ENCODE assay signal across 8 mouse cellular contexts in the genomic region with DNA sequence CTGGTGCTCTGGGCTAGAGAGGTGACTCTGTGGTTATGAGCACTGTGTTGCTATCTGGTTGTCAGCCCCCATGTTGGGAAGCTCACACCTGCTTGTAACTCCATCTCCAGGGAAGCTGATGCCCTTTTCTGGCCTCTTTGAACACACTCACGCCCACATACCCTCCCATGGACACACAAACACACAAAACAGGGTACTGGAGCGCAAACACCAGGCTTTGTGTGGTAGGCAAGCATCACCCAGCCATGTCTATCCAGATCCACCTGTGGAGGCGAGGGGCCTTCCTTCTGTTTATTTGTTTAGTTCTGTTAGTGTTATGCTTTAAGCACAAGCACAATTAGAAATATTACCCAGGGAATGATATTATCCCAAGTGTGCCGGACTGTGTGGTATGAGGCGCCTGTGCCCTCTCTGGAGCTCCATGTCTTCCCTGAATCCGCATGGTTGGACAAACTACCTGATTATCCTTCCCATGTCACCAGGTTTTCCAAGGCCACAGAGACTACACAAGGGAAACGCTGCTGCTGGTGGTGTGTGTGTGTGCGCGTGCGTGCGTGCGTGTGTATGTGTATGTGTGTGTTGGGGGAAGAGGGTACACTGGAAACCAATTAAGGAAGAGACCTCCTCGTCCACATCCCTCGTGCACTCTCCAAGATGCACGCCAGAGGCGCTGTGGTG. TPM values are rescaled to one million over a fixed set of nuclear protein-coding genes. Genes with fewer than 3 reads are reported as not detected.
DNase-seq lines count a peak whose midpoint lies in the region; ATAC-seq and TF ChIP-seq lines count a peak whose summit lies in the region.

No protein-coding gene starts in this region.

- H3K4me1 ChIP-seq in testis, adult 2 months (ENCODE audit: control insufficient read depth, insufficient read depth, low read length) = peaks cover 5% of the 10 kb centered on the region
- peaks cover 16% of the 10 kb centered on the region for H3K4me1 ChIP-seq in hindbrain, embryonic 12.5 days

- no peak for DNase-seq in gastrocnemius, adult 2 months
- DNase-seq in gastrocnemius, adult 18-20 months (ENCODE audit: low spot score) = no peak
- DNase-seq in testis, postnatal 10 days (ENCODE audit: low spot score) = no peak
- peak; percentile 89 for DNase-seq in lung, postnatal 10 days
- DNase-seq in splenic B cell, adult 2 months (ENCODE audit: low read depth, low spot score) = peak; percentile 75
- no peak for DNase-seq in adrenal gland, postnatal 10 days

- peak; percentile 15; the same call in 1 of the 2 replicates for ATAC-seq in hindbrain, embryonic 12.5 days (ENCODE audit: low FRiP score)

- H3K27me3 ChIP-seq in testis, adult 2 months (ENCODE audit: control insufficient read depth, insufficient read depth, low read length) = no peaks in the 10 kb centered on the region
- H3K27me3 ChIP-seq in hindbrain, embryonic 12.5 days = no peaks in the 10 kb centered on the region
- H3K27me3 ChIP-seq in splenic B cell, adult 2 months (ENCODE audit: control insufficient read depth, insufficient read depth, low read length, poor library complexity, severe bottlenecking) = no peaks in the 10 kb centered on the region

- peak overlapping the region; percentile 62 for H3K9ac ChIP-seq in hindbrain, embryonic 12.5 days

- no peaks in the 10 kb centered on the region for H3K36me3 ChIP-seq in testis, adult 2 months (ENCODE audit: control insufficient read depth, insufficient read depth, low read length)
- H3K36me3 ChIP-seq in hindbrain, embryonic 12.5 days = no peaks in the 10 kb centered on the region
- no peaks in the 10 kb centered on the region for H3K36me3 ChIP-seq in splenic B cell, adult 2 months (ENCODE audit: control insufficient read depth, insufficient read depth, low read length, poor library complexity, severe bottlenecking)

- no peak for TF ChIP-seq POLR2A in testis, adult 2 months (IDR thresholded peaks at IDR 0.05; ENCODE audit: control insufficient read depth, low read depth, low read length)

- peak overlapping the region; percentile 89 for H3K27ac ChIP-seq in gastrocnemius, adult 2 months
- no peak overlapping the region for H3K27ac ChIP-seq in testis, adult 2 months (ENCODE audit: control insufficient read depth, insufficient read depth, low read depth, low read length)
- no peak overlapping the region; the same call in 1 of the 2 replicates for H3K27ac ChIP-seq in hindbrain, embryonic 12.5 days

- peak; percentile 75 for TF ChIP-seq CTCF in gastrocnemius, adult 2 months (IDR thresholded peaks at IDR 0.05)
- TF ChIP-seq CTCF in testis, adult 2 months (IDR thresholded peaks at IDR 0.05; ENCODE audit: control insufficient read depth, insufficient read depth, insufficient replicate concordance, low read depth, low read length) = peak; percentile 82; the same call in 1 of the 2 replicates

- intact Hi-C loops in gastrocnemius, adult 2 months (cut with DNase I) = loop anchor here (5.0 kb wide), 1 partner anchor 64 kb away; the partner anchor contains the start of gene Ppp1r21

- peak overlapping the region; percentile 82 for H3K4me3 ChIP-seq in gastrocnemius, adult 2 months
- H3K4me3 ChIP-seq in testis, adult 2 months (ENCODE audit: control insufficient read depth, low read depth, low read length) = peak overlapping the region; percentile 64
- H3K4me3 ChIP-seq in hindbrain, embryonic 12.5 days = peak overlapping the region; percentile 49

- peak overlapping the region; percentile 74 for H3K4me2 ChIP-seq in hindbrain, embryonic 12.5 days (replicated peaks)

- 26% methylated on average over 16 of the region's 16 CpGs for WGBS in hindbrain, embryonic 12.5 days

- H3K9me3 ChIP-seq in hindbrain, embryonic 12.5 days (replicated peaks) = no peaks in the 10 kb centered on the region

RNA-seq across cellular contexts. Expression of gene Ston1, which starts 0.8 kb away (rescaled TPM):
- 10 to 100 TPM in 1 of 2 experiments, 1 to 10 TPM in 1; 5.4 to 14.2 TPM for total RNA-seq in gastrocnemius, adult 2 months (2021)
- total RNA-seq in gastrocnemius, adult 18-20 months (2021) = 1 to 10 TPM; 5.1 to 6.2 TPM
- polyA plus RNA-seq in testis, adult 2 months (2012; rRNA removed) = 18.5 and 19.5 TPM in 2 replicates
- 3.1 and 3.4 TPM in 2 replicates for polyA plus RNA-seq in hindbrain, embryonic 12.5 days (2016; fragmentation: Nextera tagmentation; extraction: Ambion mirVana)
- 10 to 100 TPM; 25.0 to 25.1 TPM for total RNA-seq in adrenal gland, postnatal 10 days (2021)

Comparison
In these comparisons a context has a peak if more than half of its experiments do, and no peak if none do; other contexts are left out.
1. DNase-seq: peak in lung, postnatal 10 days (single experiment) and splenic B cell, adult 2 months (single experiment); none in gastrocnemius, adult 2 months (single experiment), gastrocnemius, adult 18-20 months (single experiment), testis, postnatal 10 days (single experiment) and adrenal gland, postnatal 10 days (single experiment).
2. Peak in every context shown above with its lines, with median percentiles within 50 percentile points of each other: H3K4me3 ChIP-seq.